Mouse (Mus musculus): ENCODE data around the gene Chrm4. TPM values are rescaled to one million over a fixed set of nuclear protein-coding genes. Genes with fewer than 3 reads are reported as not detected.

The Chrm4 gene
- polyA plus RNA-seq, 1 experiment = 0.80 TPM

- no peak overlapping the region for H3K27ac ChIP-seq (ENCODE audit: control insufficient read depth, insufficient read depth, low read length)
- DNase-seq = no peak
- H3K27me3 ChIP-seq (ENCODE audit: control insufficient read depth, insufficient read depth, low read length) = peaks cover 18% of the 10 kb centered on the region
- TF ChIP-seq POLR2A (IDR thresholded peaks at IDR 0.05; ENCODE audit: control insufficient read depth, extremely low read depth, insufficient read depth, low read length, poor library complexity) (no peak), CTCF (IDR thresholded peaks at IDR 0.05; ENCODE audit: borderline replicate concordance, control insufficient read depth, extremely low read depth, insufficient read depth, low read length, poor library complexity) (no peak)
- H3K4me1 ChIP-seq (replicated peaks; ENCODE audit: control insufficient read depth, insufficient read depth, low read length) = peaks cover 29% of the 10 kb centered on the region
- H3K36me3 ChIP-seq (ENCODE audit: control insufficient read depth, insufficient read depth, low read length) = no peaks in the 10 kb centered on the region
- 73% methylated on average over 15 of the region's 15 CpGs for WGBS
- no peak overlapping the region for H3K4me3 ChIP-seq (ENCODE audit: control insufficient read depth, insufficient read depth, low read length)
Measured at GRCm38 (mm10) chr2:91925442-91925841, 1.6 kb upstream of the Chrm4 start.

DNA sequence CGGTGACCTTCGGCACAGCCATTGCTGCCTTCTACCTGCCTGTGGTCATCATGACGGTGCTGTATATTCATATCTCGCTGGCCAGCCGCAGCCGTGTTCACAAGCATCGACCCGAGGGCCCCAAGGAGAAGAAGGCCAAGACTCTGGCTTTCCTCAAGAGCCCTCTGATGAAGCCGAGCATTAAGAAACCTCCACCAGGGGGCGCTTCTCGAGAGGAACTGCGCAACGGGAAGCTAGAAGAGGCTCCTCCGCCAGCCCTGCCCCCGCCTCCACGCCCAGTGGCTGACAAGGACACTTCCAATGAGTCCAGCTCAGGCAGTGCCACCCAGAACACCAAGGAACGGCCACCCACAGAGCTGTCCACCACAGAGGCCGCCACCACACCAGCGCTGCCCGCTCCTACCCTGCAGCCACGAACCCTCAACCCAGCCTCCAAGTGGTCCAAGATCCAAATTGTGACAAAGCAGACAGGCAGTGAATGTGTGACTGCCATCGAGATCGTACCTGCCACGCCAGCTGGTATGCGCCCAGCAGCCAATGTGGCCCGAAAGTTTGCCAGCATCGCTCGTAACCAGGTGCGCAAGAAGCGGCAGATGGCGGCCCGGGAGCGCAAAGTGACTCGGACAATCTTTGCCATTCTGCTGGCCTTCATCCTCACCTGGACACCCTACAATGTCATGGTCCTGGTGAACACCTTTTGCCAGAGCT is 931 bp downstream of the Chrm4 start:
- DNase-seq = peak; percentile 81
- Histone ChIP-seq H3K4me3 (ENCODE audit: control insufficient read depth, insufficient read depth, low read length) (no peak overlapping the region), H3K36me3 (ENCODE audit: control insufficient read depth, insufficient read depth, low read length) (peaks cover 4% of the 10 kb centered on the region), H3K4me1 (replicated peaks; ENCODE audit: control insufficient read depth, insufficient read depth, low read length) (peaks cover 36% of the 10 kb centered on the region), H3K27me3 (ENCODE audit: control insufficient read depth, insufficient read depth, low read length) (peaks cover 8% of the 10 kb centered on the region; the same call in 1 of the 2 replicates), H3K27ac (ENCODE audit: control insufficient read depth, insufficient read depth, low read length) (no peak overlapping the region)
- TF ChIP-seq CTCF (IDR thresholded peaks at IDR 0.05; ENCODE audit: borderline replicate concordance, control insufficient read depth, extremely low read depth, insufficient read depth, low read length, poor library complexity) (peak; percentile 77; the same call in 1 of the 2 replicates), POLR2A (IDR thresholded peaks at IDR 0.05; ENCODE audit: control insufficient read depth, extremely low read depth, insufficient read depth, low read length, poor library complexity) (0 out of 2 replicates have a peak, but pooled peaks have one; percentile 11)
- 57% methylated on average over 34 of the region's 34 CpGs for WGBS

DNA sequence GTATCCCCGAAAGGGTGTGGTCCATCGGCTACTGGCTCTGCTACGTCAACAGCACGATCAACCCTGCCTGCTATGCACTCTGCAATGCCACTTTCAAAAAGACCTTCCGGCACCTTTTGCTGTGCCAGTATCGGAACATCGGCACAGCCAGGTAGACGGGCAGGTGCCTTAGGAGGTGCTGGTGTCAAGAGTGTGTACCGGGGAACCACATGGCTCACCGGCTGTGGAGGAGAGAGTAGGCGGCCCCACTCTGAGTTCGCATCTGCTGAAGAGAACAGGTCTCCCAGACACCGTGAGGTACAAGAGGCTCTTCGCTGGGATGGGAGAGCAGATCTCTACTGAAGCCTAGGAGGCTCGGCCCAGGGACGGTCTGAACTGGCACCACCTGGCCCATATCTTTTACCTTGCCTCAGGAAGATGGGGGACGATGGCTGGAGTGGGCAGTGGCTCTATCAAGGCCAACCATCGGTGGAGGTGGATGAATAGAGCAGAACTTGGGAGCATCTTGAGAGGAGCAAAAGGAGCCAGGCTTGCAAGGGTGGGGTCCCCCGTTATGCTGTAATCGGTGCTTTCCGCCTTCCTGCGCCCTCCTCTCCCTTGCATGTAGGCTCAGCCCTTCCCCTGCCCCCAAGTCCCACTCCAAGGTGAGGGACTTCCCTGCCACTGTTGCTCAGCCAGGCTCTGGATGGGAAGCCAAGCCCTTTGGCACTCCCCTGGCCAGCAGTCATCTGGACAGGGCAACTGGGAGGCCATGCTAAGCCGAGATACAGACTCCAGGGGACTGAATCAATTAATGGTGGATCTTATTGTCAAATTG is 1.7 kb downstream of the Chrm4 start:
- Histone ChIP-seq H3K4me1 (replicated peaks; ENCODE audit: control insufficient read depth, insufficient read depth, low read length) (peaks cover 35% of the 10 kb centered on the region), H3K36me3 (ENCODE audit: control insufficient read depth, insufficient read depth, low read length) (peaks cover 12% of the 10 kb centered on the region), H3K27me3 (ENCODE audit: control insufficient read depth, insufficient read depth, low read length) (peaks cover 1% of the 10 kb centered on the region; the same call in 1 of the 2 replicates), H3K27ac (ENCODE audit: control insufficient read depth, insufficient read depth, low read length) (no peak overlapping the region), H3K4me3 (ENCODE audit: control insufficient read depth, insufficient read depth, low read length) (no peak overlapping the region)
- DNase-seq = no peak
- 90% methylated on average over 23 of the region's 23 CpGs for WGBS
- TF ChIP-seq CTCF (IDR thresholded peaks at IDR 0.05; ENCODE audit: borderline replicate concordance, control insufficient read depth, extremely low read depth, insufficient read depth, low read length, poor library complexity) (no peak), POLR2A (IDR thresholded peaks at IDR 0.05; ENCODE audit: control insufficient read depth, extremely low read depth, insufficient read depth, low read length, poor library complexity) (no peak)

- no peaks in the 10 kb centered on the region; the same call in 1 of the 2 replicates for H3K27me3 ChIP-seq (ENCODE audit: control insufficient read depth, insufficient read depth, low read length)
- WGBS = 72% methylated on average over 3 of the region's 3 CpGs
- no peak overlapping the region for H3K4me3 ChIP-seq (ENCODE audit: control insufficient read depth, insufficient read depth, low read length)
- no peak for DNase-seq
- no peak overlapping the region for H3K27ac ChIP-seq (ENCODE audit: control insufficient read depth, insufficient read depth, low read length)
- no peak for TF ChIP-seq POLR2A (IDR thresholded peaks at IDR 0.05; ENCODE audit: control insufficient read depth, extremely low read depth, insufficient read depth, low read length, poor library complexity)
- TF ChIP-seq CTCF (IDR thresholded peaks at IDR 0.05; ENCODE audit: borderline replicate concordance, control insufficient read depth, extremely low read depth, insufficient read depth, low read length, poor library complexity) = no peak
- H3K4me1 ChIP-seq (replicated peaks; ENCODE audit: control insufficient read depth, insufficient read depth, low read length) = peaks cover 32% of the 10 kb centered on the region
- H3K36me3 ChIP-seq (ENCODE audit: control insufficient read depth, insufficient read depth, low read length) = peaks cover 19% of the 10 kb centered on the region
Measured at GRCm38 (mm10) chr2:91929455-91929854, 2.4 kb downstream of the Chrm4 start.

DNA sequence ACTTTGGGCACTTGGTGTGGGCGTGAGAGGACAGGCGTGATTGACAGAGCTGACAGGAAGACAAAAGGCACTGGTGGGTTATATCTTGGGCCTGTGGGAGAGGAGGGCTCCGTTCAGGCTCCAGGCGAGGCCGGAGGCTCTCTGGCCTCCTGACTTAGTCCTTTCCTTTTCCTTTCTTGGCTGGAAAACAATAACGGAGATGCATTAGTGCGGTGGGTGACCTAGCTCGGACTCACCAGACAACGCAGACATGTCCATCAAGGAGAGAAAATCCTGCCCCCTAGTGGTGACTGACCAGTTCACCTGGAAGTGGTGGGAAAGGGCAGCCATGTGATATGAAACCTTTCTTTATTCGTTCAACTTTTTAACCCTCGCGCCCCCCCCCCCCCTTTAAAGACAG is 2.9 kb downstream of the Chrm4 start:
- H3K36me3 ChIP-seq (ENCODE audit: control insufficient read depth, insufficient read depth, low read length) = peaks cover 23% of the 10 kb centered on the region
- no peak for TF ChIP-seq POLR2A (IDR thresholded peaks at IDR 0.05; ENCODE audit: control insufficient read depth, extremely low read depth, insufficient read depth, low read length, poor library complexity)
- TF ChIP-seq CTCF (IDR thresholded peaks at IDR 0.05; ENCODE audit: borderline replicate concordance, control insufficient read depth, extremely low read depth, insufficient read depth, low read length, poor library complexity) = peak; percentile 68; the same call in 1 of the 2 replicates
- peak; percentile 56 for DNase-seq
- no peak overlapping the region for H3K4me3 ChIP-seq (ENCODE audit: control insufficient read depth, insufficient read depth, low read length)
- H3K27ac ChIP-seq (ENCODE audit: control insufficient read depth, insufficient read depth, low read length) = no peak overlapping the region
- 34% methylated on average over 12 of the region's 12 CpGs for WGBS
- H3K27me3 ChIP-seq (ENCODE audit: control insufficient read depth, insufficient read depth, low read length) = no peaks in the 10 kb centered on the region; the same call in 1 of the 2 replicates
- peaks cover 32% of the 10 kb centered on the region for H3K4me1 ChIP-seq (replicated peaks; ENCODE audit: control insufficient read depth, insufficient read depth, low read length)

DNA sequence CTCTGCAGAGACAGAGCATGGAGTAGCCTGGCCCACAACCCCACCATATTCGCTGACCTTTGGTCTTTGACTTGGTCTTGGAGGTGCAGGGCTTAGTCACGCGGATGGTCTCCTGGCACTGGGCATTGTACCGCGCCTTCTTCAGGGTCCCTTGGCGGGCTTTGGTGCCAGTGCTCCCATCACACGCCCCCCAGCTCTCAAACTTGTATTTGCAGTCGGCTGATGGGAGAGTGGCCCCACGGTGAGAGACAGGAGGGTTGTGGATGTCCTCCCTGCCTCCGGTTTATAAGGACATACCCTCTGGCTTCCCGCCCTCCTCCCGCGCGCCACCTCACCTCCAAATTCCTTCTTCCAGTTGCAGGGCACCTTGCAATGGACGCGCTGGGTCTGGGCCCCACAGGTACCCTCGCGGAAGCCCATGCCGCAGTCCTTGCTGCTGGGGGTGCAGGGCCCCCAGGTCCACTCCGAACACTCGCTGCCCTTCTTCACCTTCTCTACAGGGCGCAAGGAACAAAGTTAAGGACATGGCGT is 3.8 kb downstream of the Chrm4 start:
- 47% methylated on average over 23 of the region's 23 CpGs for WGBS
- peaks cover 32% of the 10 kb centered on the region for H3K36me3 ChIP-seq (ENCODE audit: control insufficient read depth, insufficient read depth, low read length)
- DNase-seq = no peak

More for the DNA sequence above, 3.8 kb downstream of the Chrm4 start:
- Histone ChIP-seq H3K4me3 (ENCODE audit: control insufficient read depth, insufficient read depth, low read length) (0 out of 2 replicates have a peak overlapping the region, but pooled peaks have one; percentile 2), H3K27me3 (ENCODE audit: control insufficient read depth, insufficient read depth, low read length) (no peaks in the 10 kb centered on the region; the same call in 1 of the 2 replicates), H3K4me1 (replicated peaks; ENCODE audit: control insufficient read depth, insufficient read depth, low read length) (peaks cover 32% of the 10 kb centered on the region), H3K27ac (ENCODE audit: control insufficient read depth, insufficient read depth, low read length) (no peak overlapping the region)
- TF ChIP-seq POLR2A (IDR thresholded peaks at IDR 0.05; ENCODE audit: control insufficient read depth, extremely low read depth, insufficient read depth, low read length, poor library complexity) (no peak), CTCF (IDR thresholded peaks at IDR 0.05; ENCODE audit: borderline replicate concordance, control insufficient read depth, extremely low read depth, insufficient read depth, low read length, poor library complexity) (no peak)
